Mouse (Mus musculus): ENCODE results near the gene Ppp1r3d. TPM values are rescaled to one million over a fixed set of nuclear protein-coding genes. Genes with fewer than 3 reads are reported as not detected.
A peak's percentile ranks its signal among the peaks of the same experiment; 100 is the strongest.

Ppp1r3d gene
- total RNA-seq (2021) = 10 to 100 TPM; 10.3 TPM

GRCm38 (mm10) chr2:178414261-178415149 is at the start of gene Ppp1r3d, which contains the start of gene Fam217b:
Gene Ppp1r3d (minus strand): TSS chr2:178414472.
Gene Fam217b (plus strand): TSS chr2:178414524.
- DNase-seq (ENCODE audit: extremely low spot score in 1 of 2, low spot score in 2 of 2) = peak; percentile 52 to 75
- intact Hi-C loops (cut with DNase I) = no loop called here

GRCm38 (mm10) chr2:178460353-178460752 is 46.1 kb upstream of the Ppp1r3d start:
- intact Hi-C loops (cut with DNase I) = no loop called here
- DNase-seq (ENCODE audit: extremely low spot score in 1 of 2, low spot score in 2 of 2) = no peak

DNA sequence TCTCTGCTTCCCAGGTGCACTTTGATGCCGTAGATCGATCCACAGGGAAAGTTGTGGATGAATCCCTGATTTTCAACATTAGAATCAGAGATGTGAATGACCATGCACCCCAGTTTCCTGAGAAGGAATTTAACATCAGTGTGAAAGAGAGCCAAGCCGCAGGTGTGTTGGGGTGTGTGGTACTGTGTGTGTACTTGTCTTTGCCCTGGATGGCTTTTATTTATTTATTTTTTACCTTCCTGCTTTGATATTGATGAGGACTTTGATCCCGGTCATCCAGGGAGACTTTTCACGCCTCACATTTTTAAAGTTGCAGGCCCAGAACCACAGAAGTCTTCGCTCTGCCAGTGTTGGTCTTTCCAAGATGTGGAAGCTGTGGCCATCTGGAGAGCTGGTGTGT is 43.1 kb upstream of the Ppp1r3d start:
- DNase-seq (ENCODE audit: extremely low spot score in 1 of 2, low spot score in 2 of 2) = no peak
- intact Hi-C loops (cut with DNase I) = no loop called here

DNA sequence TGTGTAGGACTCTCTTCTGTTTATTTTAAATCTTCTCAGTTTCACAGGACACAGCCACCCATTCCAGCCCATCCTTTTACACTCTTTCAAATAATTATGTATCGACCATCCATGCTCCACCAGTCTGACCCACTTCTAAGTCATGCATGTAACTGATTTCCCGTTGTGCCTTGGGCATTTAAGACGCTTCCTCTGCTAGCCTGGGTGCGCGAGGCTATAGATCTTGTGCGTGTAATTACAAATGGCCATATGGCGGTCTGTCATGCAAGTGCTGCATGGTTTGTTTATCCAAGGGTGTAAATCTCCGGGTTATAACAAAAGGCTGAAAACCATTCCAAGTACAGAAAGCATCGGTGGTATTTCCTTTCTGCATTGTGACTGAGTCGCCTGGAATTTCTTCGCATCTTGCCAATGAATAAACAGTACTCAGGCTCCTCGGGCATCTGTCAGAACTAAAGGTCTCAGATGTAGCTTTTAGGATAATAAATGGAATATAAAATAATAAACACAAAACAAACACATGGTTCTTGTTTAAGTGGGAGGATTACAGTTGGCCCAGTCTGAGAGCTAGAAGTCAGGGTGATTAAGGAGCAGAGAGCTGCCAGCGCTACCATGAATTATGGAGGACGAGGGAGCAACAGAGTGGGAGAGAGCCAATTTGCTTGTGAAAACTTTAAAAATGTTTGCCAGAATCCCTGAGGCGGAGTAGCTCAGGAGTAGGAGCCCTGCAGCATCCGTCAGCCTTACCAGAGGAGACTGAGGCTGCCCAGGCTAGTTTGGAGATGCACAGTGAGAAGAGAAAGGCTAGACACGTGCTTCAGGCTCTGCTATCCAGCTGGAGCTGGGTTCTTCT is 40.6 kb upstream of the Ppp1r3d start:
- intact Hi-C loops (cut with DNase I) = no loop called here
- no peak for DNase-seq (ENCODE audit: extremely low spot score in 1 of 2, low spot score in 2 of 2)

GRCm38 (mm10) chr2:178450961-178451360 is 36.7 kb upstream of the Ppp1r3d start:
- no peak for DNase-seq (ENCODE audit: extremely low spot score in 1 of 2, low spot score in 2 of 2)
- intact Hi-C loops (cut with DNase I) = no loop called here

GRCm38 (mm10) chr2:178450236-178450635 is 36.0 kb upstream of the Ppp1r3d start:
- no peak for DNase-seq (ENCODE audit: extremely low spot score in 1 of 2, low spot score in 2 of 2)
- intact Hi-C loops (cut with DNase I) = no loop called here

GRCm38 (mm10) chr2:178449386-178449785 is 35.1 kb upstream of the Ppp1r3d start:
- intact Hi-C loops (cut with DNase I) = no loop called here
- no peak for DNase-seq (ENCODE audit: extremely low spot score in 1 of 2, low spot score in 2 of 2)

DNA sequence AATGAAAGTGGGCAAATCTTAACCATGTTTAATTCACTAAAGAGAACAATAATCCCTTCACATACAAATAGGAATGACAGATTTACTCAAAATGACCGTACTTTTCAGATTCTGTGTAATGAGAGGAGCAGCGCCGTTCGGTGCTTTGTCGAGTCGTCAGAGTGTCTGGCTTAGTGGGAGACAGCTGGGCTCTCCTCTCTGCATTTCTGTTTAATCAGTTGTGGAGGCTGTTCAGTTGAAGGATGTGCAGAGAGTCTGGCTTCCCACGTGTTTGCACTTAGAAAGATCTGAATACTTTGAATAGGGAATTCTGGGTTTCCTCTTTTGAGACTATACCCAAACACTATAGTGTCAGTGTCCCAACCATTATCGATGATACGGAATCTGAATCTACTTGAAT is 23.0 kb upstream of the Ppp1r3d start:
- intact Hi-C loops (cut with DNase I) = no loop called here
- DNase-seq (ENCODE audit: extremely low spot score in 1 of 2, low spot score in 2 of 2) = peak in 1 of 2 experiments; percentile 39

GRCm38 (mm10) chr2:178433903-178434302 is 19.6 kb upstream of the Ppp1r3d start:
- intact Hi-C loops (cut with DNase I) = no loop called here
- no peak for DNase-seq (ENCODE audit: extremely low spot score in 1 of 2, low spot score in 2 of 2)

- no peak for DNase-seq (ENCODE audit: extremely low spot score in 1 of 2, low spot score in 2 of 2)
- intact Hi-C loops (cut with DNase I) = no loop called here
Observed at GRCm38 (mm10) chr2:178433495-178433894, 19.2 kb upstream of the Ppp1r3d start.

DNA sequence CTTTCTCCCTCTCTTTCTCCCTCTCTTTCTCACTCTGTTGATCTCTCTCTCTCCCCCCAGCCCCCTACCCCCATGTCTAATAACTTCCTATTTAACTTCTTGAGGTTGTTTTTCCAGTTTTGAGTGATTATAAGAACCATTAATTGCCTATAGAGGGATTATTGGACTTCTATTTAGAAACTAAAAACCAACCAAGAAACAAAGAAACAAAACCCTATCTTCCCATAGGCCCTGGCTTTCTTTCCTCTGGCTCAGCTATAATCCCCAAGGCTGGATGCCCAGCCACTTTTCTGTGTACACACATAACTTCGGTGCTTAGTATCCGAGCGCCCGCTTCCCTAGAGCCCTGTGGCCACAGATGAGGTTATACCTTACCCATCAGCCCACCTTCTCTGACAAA is 16.0 kb upstream of the Ppp1r3d start, which contains the start of gene Cdh26:
Gene Cdh26, plus strand, starts transcription at position 301 of the 400 bp plus-strand sequence.
- no peak for DNase-seq (ENCODE audit: extremely low spot score in 1 of 2, low spot score in 2 of 2)
- intact Hi-C loops (cut with DNase I) = no loop called here

GRCm38 (mm10) chr2:178429426-178429825 is 15.2 kb upstream of the Ppp1r3d start:
- intact Hi-C loops (cut with DNase I) = loop anchor here (10.0 kb wide), 1 partner anchor 235 kb away; no protein-coding TSS in a partner anchor
- no peak for DNase-seq (ENCODE audit: extremely low spot score in 1 of 2, low spot score in 2 of 2)

DNA sequence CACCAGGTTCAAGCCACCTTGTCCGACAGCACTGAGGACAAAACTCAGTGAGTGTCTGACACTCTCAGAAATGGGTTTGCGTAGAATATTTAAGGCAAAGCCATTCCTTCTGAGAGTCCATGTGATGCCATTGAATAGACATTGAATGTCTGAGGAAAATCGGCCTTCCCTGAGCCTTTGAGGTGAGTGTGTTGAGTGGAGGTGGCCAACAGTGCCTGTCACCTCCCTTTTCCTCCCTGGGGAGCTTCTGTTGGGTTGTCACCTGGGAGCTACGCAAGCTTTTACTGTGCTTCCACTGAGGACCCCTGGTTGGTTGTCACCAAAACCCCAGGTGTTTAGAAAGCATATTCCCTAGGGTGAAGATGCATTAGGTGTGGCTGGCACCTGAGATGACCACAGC is 14.4 kb upstream of the Ppp1r3d start:
- no peak for DNase-seq (ENCODE audit: extremely low spot score in 1 of 2, low spot score in 2 of 2)
- intact Hi-C loops (cut with DNase I) = loop anchor here (10.0 kb wide), 1 partner anchor 236 kb away; no protein-coding TSS in a partner anchor

- no peak for DNase-seq (ENCODE audit: extremely low spot score in 1 of 2, low spot score in 2 of 2)
- intact Hi-C loops (cut with DNase I) = loop anchor here (10.0 kb wide), 1 partner anchor 237 kb away; no protein-coding TSS in a partner anchor
Observed at GRCm38 (mm10) chr2:178428183-178428582, 13.9 kb upstream of the Ppp1r3d start.

GRCm38 (mm10) chr2:178427181-178427580 is 12.9 kb upstream of the Ppp1r3d start:
- DNase-seq (ENCODE audit: extremely low spot score in 1 of 2, low spot score in 2 of 2) = no peak
- intact Hi-C loops (cut with DNase I) = loop anchor here (10.0 kb wide), 1 partner anchor 238 kb away; no protein-coding TSS in a partner anchor

DNA sequence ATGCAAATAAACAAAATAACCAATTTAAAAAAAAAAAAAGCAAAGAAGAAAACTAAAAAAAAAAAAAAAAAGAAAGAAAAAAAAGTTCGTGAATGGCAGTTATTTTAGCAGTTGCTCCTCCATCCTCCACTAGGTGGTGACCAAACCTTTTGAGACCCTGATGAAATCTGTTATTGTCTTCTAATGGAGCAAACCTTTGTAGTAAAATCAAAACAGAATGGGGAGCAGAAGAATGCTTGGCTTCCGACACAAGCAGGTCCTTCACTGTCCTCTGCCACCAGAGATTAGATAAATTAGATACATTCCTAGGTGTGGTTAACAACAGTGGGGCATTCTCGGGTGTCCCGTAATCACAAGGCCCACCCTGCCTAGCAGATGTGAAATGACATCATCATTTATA is 12.0 kb upstream of the Ppp1r3d start:
- DNase-seq (ENCODE audit: extremely low spot score in 1 of 2, low spot score in 2 of 2) = no peak

DNA sequence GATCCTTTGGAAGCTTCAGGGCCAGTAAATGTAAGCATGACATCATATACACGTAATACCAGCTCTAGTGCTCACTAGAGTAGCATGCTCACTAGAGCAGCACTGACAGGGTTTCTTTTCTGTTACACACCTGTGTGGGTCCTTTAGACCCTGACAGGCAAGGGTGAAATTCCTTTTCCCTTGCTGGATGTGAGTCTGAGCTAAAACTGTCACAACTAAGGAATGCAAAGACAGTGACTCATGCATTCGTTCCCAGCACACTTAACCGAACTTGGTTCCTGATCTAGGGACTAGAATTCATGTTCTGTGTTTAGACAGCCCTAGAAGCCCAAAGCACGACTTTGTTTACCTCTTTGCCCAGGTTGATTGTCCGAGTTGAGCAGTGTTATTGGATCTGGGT is 9.0 kb upstream of the Ppp1r3d start:
- no peak for DNase-seq (ENCODE audit: extremely low spot score in 1 of 2, low spot score in 2 of 2)
- intact Hi-C loops (cut with DNase I) = loop anchor here (5.0 to 10.0 kb wide), 2 partner anchors 242 to 1449 kb away; no protein-coding TSS in a partner anchor

More for the DNA sequence above, 12.0 kb upstream of the Ppp1r3d start:
- intact Hi-C loops (cut with DNase I) = loop anchor here (10.0 kb wide), 1 partner anchor 239 kb away; no protein-coding TSS in a partner anchor

DNA sequence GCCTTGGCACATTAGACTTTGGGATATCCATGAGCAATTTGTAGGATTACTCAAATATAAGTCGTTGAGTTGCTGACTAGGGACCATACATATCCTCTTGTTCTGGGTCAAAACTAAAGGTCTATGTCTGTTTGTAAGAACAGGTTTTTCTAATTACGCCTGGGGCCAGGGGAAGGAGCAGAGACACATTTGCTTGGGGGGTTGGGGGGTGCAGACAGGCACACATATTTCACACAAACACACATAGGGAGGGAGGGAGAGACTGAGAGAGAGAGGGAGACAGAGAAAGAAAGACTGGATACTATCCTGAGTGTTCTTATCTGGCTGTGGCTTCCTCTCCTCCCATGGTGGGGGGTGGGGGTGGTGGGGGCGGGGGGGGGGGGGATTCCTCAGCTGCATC is 7.9 kb upstream of the Ppp1r3d start:
- intact Hi-C loops (cut with DNase I) = loop anchor here (5.0 to 10.0 kb wide), 2 partner anchors 243 to 1450 kb away; no protein-coding TSS in a partner anchor
- DNase-seq (ENCODE audit: extremely low spot score in 1 of 2, low spot score in 2 of 2) = no peak

DNA sequence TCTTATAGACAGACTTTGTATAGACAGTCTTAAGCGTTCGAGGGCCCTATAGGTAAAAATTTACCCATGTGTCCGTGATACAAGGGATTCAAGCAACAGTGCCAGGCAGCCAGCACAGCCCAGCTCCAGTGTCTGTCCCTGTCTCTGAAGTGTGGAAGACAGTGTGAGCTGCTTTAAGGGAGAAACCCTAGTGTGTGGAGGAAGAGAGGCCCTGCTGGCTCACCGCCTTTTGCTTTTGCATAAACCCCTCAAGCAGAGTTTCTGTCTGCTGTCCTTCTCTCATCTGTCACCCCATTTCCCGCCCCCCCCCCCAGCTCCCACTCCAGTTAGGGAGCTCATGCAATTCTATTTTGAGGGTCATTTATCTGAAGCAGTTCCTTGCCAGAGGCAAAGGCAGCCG is 7.3 kb upstream of the Ppp1r3d start:
- intact Hi-C loops (cut with DNase I) = loop anchor here (5.0 to 10.0 kb wide), 2 partner anchors 243 to 1451 kb away; no protein-coding TSS in a partner anchor
- no peak for DNase-seq (ENCODE audit: extremely low spot score in 1 of 2, low spot score in 2 of 2)

Measured in left cerebral cortex, postnatal 10 days (tissue).